Mouse (Mus musculus) embryonic facial prominence, embryonic 15.5 days (tissue): Measurements from ENCODE around the gene Hras. TPM values are rescaled to one million over a fixed set of nuclear protein-coding genes. Genes with fewer than 3 reads are reported as not detected.

Experiments
- ATAC-seq: fragments of 200-750 bp; cut with Nextera tagmentation; 2 replicates; pipeline ENCODE4 v1.8.0; 2017; ENCODE audit warnings: low read depth, moderate TSS enrichment; ENCODE audit not compliant: insufficient number of reproducible peaks, low FRiP score, low TSS enrichment
- H3K27ac ChIP-seq: fragments of 300-500 bp; sonication (generic); replicated peaks from 2 replicates; pipeline ENCODE4 v1.5.1; 2015; ENCODE audit warnings: mild to moderate bottlenecking, inconsistent platforms
- H3K27me3 ChIP-seq: fragments of 300-500 bp; sonication (generic); 2 replicates; pipeline ENCODE4 v1.6.1; 2015; ENCODE audit warnings: inconsistent platforms
- H3K36me3 ChIP-seq: fragments of 300-500 bp; sonication (generic); 2 replicates; pipeline ENCODE4 v1.6.1; 2015; ENCODE audit warnings: mild to moderate bottlenecking, inconsistent platforms
- H3K4me1 ChIP-seq: fragments of 300-500 bp; sonication (generic); 2 replicates; pipeline ENCODE4 v1.6.1; 2015; ENCODE audit warnings: inconsistent platforms
- H3K4me2 ChIP-seq: fragments of 300-500 bp; sonication (generic); replicated peaks from 2 replicates; pipeline ENCODE4 v1.6.1; 2015; ENCODE audit warnings: mild to moderate bottlenecking, inconsistent platforms
- H3K4me3 ChIP-seq: fragments of 300-500 bp; sonication (generic); replicated peaks from 2 replicates; pipeline ENCODE4 v1.5.1; 2015; ENCODE audit warnings: mild to moderate bottlenecking, inconsistent platforms
- H3K9ac ChIP-seq: fragments of 300-500 bp; sonication (generic); 2 replicates; pipeline ENCODE4 v1.6.1; 2015; ENCODE audit warnings: inconsistent platforms
- H3K9me3 ChIP-seq: fragments of 300-500 bp; sonication (generic); replicated peaks from 2 replicates; pipeline ENCODE4 v1.6.1; 2016; ENCODE audit warnings: inconsistent platforms
- WGBS: fragments of 180-500 bp; shearing (Covaris S2); methylation state at CpG from one replicate; pipeline ENCODE4 v1.1.7; 2015; 5-methylcytosine and 5-hydroxymethylcytosine counted together
- polyA plus RNA-seq: library from polyadenylated mRNA; unstranded; fragments of >200 nt; fragmentation: Nextera tagmentation; extraction: Ambion mirVana; gene quantifications from 2 replicates; pipeline ENCODE4 v1.2.1, GENCODE M21; 2015

Gene Hras
- polyA plus RNA-seq, 1 experiment from 2014 or later: 180 TPM

DNA sequence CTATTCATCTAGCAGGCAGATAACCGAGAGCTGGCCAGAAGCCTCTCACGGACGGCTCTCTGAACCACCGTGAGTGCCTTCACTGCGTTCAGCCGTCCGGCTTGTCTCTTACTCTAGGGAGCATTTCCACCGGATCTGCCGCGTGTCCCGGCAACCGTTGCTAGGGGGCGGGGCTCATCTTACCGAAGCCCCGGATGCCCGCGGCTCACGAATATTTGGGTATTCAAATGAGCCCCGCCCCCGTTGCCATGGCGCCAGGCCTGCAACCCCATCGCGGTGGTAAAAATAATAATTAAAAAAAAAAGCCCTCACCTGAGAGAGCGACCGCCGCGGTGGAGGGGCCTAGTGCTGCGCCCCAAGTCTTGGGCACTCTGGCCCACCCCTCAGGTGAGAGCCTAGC, 1.0 kb upstream of the Hras start:
- peak overlapping the region; percentile 94 for H3K27ac ChIP-seq
- H3K4me3 ChIP-seq: peak overlapping the region; percentile 92
- H3K9me3 ChIP-seq: no peaks in the 10 kb centered on the region
- under 1% methylated on average over 28 of the region's 28 CpGs for WGBS
- ATAC-seq: no peak
- peaks cover 40% of the 10 kb centered on the region for H3K4me1 ChIP-seq
- peak overlapping the region; percentile 48; the same call in 1 of the 2 replicates for H3K9ac ChIP-seq
- H3K4me2 ChIP-seq: peak overlapping the region; percentile 95
- no peaks in the 10 kb centered on the region for H3K27me3 ChIP-seq
- H3K36me3 ChIP-seq: peaks cover 25% of the 10 kb centered on the region

DNA sequence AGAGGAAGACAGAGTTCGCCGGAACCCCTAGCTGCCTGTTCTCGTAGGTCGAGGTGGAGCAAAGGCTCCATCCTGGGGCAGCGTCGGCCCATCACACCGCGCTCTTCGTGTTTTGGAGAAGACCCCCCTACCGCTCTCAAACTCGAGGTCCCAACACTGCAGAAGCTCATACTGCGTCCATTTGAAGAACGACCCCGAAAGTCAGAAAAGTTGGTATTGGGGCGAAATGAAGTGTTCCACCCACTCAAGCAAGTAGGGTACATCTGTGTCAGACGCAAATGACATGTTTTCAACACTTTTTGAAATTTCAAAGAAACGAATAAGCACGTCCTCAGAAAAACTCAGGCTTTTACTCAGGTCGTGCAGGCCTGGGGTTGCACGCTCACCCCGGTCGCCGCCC, 604 bp upstream of the Hras start:
- Histone ChIP-seq H3K9ac (peak overlapping the region; percentile 48), H3K36me3 (peaks cover 30% of the 10 kb centered on the region), H3K4me2 (peak overlapping the region; percentile 95), H3K27me3 (no peaks in the 10 kb centered on the region), H3K27ac (peak overlapping the region; percentile 94), H3K4me3 (peak overlapping the region; percentile 92), H3K9me3 (no peaks in the 10 kb centered on the region), H3K4me1 (peaks cover 40% of the 10 kb centered on the region)
- WGBS: under 1% methylated on average over 23 of the region's 23 CpGs
- no peak for ATAC-seq

DNA sequence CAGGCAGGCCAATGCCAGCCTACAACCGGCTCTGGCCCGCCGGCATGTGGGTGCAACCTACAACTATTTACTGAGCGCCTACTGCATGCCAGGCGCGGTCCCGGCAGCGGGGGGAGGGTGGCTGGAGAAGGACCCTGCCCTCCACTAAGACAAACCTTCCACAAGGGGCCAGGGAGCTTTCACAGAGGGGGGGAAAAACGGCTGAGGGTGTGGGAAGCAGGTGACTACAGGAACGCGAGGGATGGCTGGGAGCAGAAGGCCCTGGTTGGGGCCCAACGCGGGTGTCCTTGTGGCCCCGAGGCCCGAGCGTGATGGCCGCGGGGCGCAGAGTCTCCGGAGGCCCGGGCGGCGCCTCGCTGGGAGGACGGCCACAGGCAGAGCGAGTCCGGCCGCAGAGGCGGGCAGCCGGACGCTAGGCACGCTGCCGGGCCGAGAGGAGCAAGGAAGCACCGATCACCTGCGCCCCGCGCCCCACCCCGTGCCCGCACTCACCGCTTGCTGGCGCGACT, 403 bp downstream of the Hras start:
- ATAC-seq: peak; percentile 8
- peak overlapping the region; percentile 92 for H3K4me3 ChIP-seq
- WGBS: 1% methylated on average over 33 of the region's 43 CpGs

DNA sequence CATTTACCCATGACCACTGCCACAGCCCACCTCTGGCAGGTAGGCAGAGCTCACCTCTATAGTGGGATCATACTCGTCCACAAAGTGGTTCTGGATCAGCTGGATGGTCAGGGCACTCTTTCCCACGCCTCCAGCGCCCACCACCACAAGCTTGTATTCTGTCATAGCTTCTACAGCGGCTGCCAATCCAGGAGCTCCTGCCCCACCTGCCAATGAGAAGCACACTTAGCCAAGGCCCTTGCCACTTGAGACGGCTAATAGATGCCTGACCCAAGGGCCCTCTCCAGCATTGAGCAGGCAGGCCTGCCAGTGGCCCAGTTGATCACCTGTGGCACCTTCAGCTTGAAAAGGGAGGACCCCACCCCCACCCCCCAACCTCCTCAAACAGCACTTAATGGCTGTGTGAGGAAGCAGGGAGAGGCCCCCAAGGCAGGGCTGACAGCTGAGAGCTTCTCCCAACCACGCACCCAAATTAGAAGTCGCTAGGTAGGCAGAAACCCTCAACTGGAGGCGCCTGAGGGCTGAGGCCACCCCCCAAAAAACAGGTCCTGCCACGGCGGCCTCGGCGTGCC, 943 bp downstream of the Hras start:
- peaks cover 40% of the 10 kb centered on the region for H3K4me1 ChIP-seq
- peak overlapping the region; percentile 95 for H3K4me2 ChIP-seq
- 0 out of 2 replicates have a peak, but pooled peaks have one; percentile 1 for ATAC-seq
- peak overlapping the region; percentile 90 for H3K9ac ChIP-seq
- H3K27ac ChIP-seq: peak overlapping the region; percentile 90
- H3K4me3 ChIP-seq: peak overlapping the region; percentile 92
- WGBS: 24% methylated on average over 12 of the region's 12 CpGs
- H3K9me3 ChIP-seq: no peaks in the 10 kb centered on the region
- H3K27me3 ChIP-seq: no peaks in the 10 kb centered on the region
- peaks cover 37% of the 10 kb centered on the region for H3K36me3 ChIP-seq

More for the DNA sequence above, 403 bp downstream of the Hras start:
- Histone ChIP-seq H3K9ac (peak overlapping the region; percentile 90), H3K4me1 (peaks cover 40% of the 10 kb centered on the region), H3K4me2 (peak overlapping the region; percentile 95), H3K27me3 (no peaks in the 10 kb centered on the region), H3K27ac (peak overlapping the region; percentile 90), H3K9me3 (no peaks in the 10 kb centered on the region), H3K36me3 (peaks cover 37% of the 10 kb centered on the region)

DNA sequence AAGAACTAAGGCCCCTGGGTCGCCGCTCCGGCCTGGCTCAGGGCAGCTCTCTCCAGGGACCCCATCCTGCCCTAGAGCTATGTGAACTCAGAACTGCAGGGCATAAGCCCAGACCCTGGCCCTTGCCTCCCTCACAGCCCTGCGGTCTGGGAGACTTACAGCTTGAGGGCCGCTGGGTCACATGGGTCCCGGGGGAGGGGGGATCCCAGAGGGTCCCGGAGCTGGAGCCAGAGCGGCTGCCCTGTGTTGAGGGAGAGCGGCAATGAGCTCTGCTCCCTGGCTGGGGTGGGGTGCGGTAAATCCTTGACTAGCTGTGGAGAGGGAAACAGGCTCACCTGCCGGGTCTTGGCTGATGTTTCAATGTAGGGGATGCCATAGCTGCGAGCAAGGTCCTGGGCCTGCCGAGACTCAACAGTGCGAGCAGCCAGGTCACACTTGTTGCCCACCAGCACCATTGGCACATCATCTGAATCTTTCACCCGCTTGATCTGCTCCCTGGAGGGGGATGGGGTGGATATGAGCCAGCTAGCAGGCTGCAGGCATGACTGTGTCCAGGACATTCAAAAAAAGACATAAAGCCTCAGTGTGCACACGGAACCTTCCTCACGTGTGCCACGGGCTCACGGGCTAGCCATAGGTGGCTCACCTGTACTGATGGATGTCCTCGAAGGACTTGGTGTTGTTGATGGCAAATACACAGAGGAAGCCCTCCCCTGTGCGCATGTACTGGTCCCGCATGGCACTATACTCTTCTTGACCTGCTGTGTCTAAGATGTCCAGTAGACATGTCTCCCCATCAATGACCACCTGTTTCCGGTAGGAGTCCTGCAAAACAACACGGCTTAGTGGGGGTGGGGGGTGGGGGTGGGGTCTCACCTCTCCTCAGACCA, 1.8 kb downstream of the Hras start:
- H3K4me2 ChIP-seq: peak overlapping the region; percentile 95
- no peaks in the 10 kb centered on the region for H3K9me3 ChIP-seq
- 0 out of 2 replicates have a peak overlapping the region, but pooled peaks have one; percentile 90 for H3K9ac ChIP-seq
- no peak for ATAC-seq
- 83% methylated on average over 24 of the region's 24 CpGs for WGBS
- peaks cover 40% of the 10 kb centered on the region for H3K4me1 ChIP-seq
- no peaks in the 10 kb centered on the region for H3K27me3 ChIP-seq
- H3K4me3 ChIP-seq: peak overlapping the region; percentile 92
- peaks cover 37% of the 10 kb centered on the region for H3K36me3 ChIP-seq
- no peak overlapping the region for H3K27ac ChIP-seq

DNA sequence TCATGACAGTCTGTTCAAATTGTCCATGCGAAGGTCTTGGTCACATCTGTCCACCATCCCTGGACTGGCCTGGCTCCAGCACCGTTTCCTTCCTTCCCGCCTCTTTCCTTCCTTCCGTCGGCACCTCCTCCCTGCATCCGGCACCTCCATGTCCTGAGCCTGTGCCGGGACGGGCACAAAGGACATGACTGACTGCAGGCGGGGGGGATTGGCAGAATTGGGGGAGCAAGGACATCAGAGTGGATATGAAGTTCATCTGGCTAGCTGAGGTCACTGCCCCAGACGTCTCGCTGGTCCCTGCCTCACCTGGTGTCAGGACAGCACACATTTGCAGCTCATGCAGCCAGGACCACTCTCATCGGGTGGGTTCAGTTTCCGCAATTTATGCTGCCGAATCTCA, 2.8 kb downstream of the Hras start:
- H3K36me3 ChIP-seq: peaks cover 37% of the 10 kb centered on the region
- H3K4me3 ChIP-seq: no peak overlapping the region
- no peak overlapping the region for H3K4me2 ChIP-seq
- ATAC-seq: no peak
- H3K9me3 ChIP-seq: no peaks in the 10 kb centered on the region
- no peaks in the 10 kb centered on the region for H3K27me3 ChIP-seq
- H3K9ac ChIP-seq: no peak overlapping the region
- H3K4me1 ChIP-seq: peaks cover 40% of the 10 kb centered on the region
- WGBS: 82% methylated on average over 14 of the region's 14 CpGs
- no peak overlapping the region for H3K27ac ChIP-seq

DNA sequence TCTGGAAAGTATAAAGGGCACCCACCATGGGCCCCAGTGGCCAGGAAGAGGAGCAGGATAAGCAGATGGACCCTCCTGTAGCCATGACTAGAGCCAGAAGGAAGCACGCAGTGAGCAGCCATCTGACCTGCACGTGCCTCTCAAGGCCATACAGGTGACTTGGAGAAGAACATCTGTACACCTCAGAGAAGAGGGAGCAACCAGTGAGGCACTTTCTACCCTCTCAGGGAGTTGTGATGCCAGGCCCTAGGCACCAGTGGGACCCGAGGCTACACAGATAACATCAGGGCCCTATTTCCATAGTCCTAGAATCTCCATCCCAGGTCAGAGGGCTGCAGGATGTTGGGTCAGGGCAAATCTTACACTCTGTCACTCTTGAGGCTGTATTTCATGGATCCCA, 3.6 kb downstream of the Hras start:
- Histone ChIP-seq H3K4me3 (no peak overlapping the region), H3K36me3 (peaks cover 37% of the 10 kb centered on the region), H3K9ac (no peak overlapping the region), H3K4me2 (no peak overlapping the region), H3K27me3 (no peaks in the 10 kb centered on the region), H3K27ac (no peak overlapping the region), H3K4me1 (peaks cover 35% of the 10 kb centered on the region), H3K9me3 (no peaks in the 10 kb centered on the region)
- 84% methylated on average over 3 of the region's 3 CpGs for WGBS
- no peak for ATAC-seq

DNA sequence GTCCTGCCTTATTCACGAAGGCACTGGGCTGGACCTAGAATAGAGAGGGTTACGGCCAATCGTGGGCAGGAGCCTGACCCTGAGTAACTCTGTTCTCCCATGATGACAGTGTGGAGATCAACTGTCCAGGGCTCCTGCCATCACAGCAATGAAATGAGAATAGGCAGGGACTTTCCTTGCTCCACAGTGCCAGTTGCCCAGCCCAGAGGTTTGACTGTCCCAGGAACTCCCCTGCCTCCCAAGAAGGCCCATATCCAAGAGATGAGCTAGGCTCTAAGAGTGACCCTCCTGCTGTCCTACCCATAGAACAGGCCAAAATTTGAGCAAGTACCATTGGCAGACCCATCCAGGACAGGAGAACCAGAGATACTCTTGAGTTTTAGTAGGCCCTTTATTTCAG, 5.1 kb downstream of the Hras start:
- Histone ChIP-seq H3K4me3 (no peak overlapping the region), H3K27ac (no peak overlapping the region), H3K9ac (no peak overlapping the region), H3K4me1 (peaks cover 26% of the 10 kb centered on the region), H3K27me3 (no peaks in the 10 kb centered on the region), H3K4me2 (no peak overlapping the region), H3K9me3 (no peaks in the 10 kb centered on the region), H3K36me3 (peaks cover 37% of the 10 kb centered on the region)
- WGBS: 90% methylated on average over 3 of the region's 3 CpGs
- no peak for ATAC-seq

DNA sequence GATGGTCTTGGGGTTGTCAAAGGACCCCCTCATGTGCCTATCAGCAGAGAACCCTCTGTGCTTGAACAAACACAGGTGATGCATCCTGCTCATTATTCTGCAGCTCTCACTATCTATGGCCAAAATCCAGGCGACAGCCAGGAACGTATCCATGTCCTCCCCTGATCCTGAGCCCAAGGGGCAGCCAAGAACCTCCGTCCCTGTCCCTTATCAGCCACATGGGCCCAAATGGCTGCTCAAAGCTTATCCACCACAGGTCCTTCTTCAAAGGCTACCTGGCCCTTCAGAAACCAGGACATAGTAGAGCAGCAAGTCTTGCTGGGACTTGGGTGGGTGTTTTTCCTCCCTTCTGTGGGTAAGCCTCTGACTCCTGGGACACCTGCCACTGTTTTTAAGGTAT, 5.6 kb downstream of the Hras start:
- no peak for ATAC-seq
- no peaks in the 10 kb centered on the region for H3K27me3 ChIP-seq
- peaks cover 25% of the 10 kb centered on the region for H3K4me1 ChIP-seq
- WGBS: 80% methylated on average over 3 of the region's 3 CpGs
- H3K4me3 ChIP-seq: no peak overlapping the region
- H3K4me2 ChIP-seq: no peak overlapping the region
- no peak overlapping the region for H3K9ac ChIP-seq
- H3K27ac ChIP-seq: no peak overlapping the region
- no peaks in the 10 kb centered on the region for H3K9me3 ChIP-seq
- H3K36me3 ChIP-seq: peaks cover 37% of the 10 kb centered on the region

DNA sequence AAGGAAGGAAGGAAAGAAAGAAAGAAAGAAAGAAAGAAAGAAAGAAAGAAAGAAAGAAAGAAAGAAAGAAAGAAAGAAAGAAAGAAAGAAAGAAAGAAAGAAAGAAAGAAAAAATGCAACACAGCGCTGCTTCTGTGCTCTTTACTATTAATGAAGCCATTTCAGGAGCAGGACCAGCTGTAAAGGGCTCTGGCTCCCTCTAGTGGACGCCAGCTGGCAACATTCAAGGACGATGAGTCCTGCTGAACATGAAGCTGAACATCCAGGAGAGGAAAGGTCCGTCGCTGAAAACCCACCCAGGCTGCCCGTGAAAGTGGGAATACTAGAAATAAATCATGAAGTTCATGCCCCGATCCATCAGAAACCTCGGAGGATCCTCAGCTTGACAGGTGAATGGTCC, 17.6 kb downstream of the Hras start:
- WGBS: 3% methylated on average over 8 of the region's 8 CpGs
- H3K27ac ChIP-seq: no peak overlapping the region
- no peaks in the 10 kb centered on the region for H3K27me3 ChIP-seq
- H3K36me3 ChIP-seq: no peaks in the 10 kb centered on the region
- H3K4me1 ChIP-seq: peaks cover 15% of the 10 kb centered on the region
- H3K4me2 ChIP-seq: no peak overlapping the region
- H3K9ac ChIP-seq: no peak overlapping the region
- H3K4me3 ChIP-seq: no peak overlapping the region
- no peaks in the 10 kb centered on the region for H3K9me3 ChIP-seq
- ATAC-seq: no peak

DNA sequence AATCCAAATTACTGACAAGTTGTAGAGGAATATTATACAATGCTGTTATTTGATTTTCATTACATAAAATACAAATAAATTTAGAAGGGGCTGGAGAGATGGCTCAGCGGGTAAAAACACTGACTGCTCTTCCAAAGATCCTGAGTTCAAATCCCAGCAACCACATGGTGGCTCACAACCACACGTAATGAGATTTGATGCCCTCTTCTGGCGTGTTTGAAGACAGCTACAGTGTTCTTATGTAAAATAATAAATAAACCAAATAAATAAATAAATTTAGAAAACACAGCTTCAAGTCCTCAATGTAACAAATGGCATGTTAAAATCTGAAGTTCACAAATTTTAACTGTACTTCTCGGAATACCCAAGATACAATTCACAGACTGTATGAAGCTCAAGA, 18.7 kb downstream of the Hras start:
- H3K9me3 ChIP-seq: no peaks in the 10 kb centered on the region
- no peak overlapping the region for H3K4me3 ChIP-seq
- H3K9ac ChIP-seq: no peak overlapping the region
- no peak overlapping the region for H3K4me2 ChIP-seq
- peaks cover 16% of the 10 kb centered on the region for H3K4me1 ChIP-seq
- 88% methylated on average over 4 of the region's 4 CpGs for WGBS
- no peak overlapping the region for H3K27ac ChIP-seq
- H3K27me3 ChIP-seq: no peaks in the 10 kb centered on the region
- no peak for ATAC-seq
- no peaks in the 10 kb centered on the region for H3K36me3 ChIP-seq
